Mouse (Mus musculus) embryonic facial prominence, embryonic 15.5 days (tissue): Measurements from ENCODE around the gene Insyn1. TPM values are rescaled to one million over a fixed set of nuclear protein-coding genes. Genes with fewer than 3 reads are reported as not detected.

Experiments
- ATAC-seq: fragments of 200-750 bp; cut with Nextera tagmentation; 2 replicates; pipeline ENCODE4 v1.8.0; 2017; ENCODE audit warnings: low read depth, moderate TSS enrichment; ENCODE audit not compliant: insufficient number of reproducible peaks, low FRiP score, low TSS enrichment
- H3K27ac ChIP-seq: fragments of 300-500 bp; sonication (generic); replicated peaks from 2 replicates; pipeline ENCODE4 v1.5.1; 2015; ENCODE audit warnings: mild to moderate bottlenecking, inconsistent platforms
- H3K27me3 ChIP-seq: fragments of 300-500 bp; sonication (generic); 2 replicates; pipeline ENCODE4 v1.6.1; 2015; ENCODE audit warnings: inconsistent platforms
- H3K36me3 ChIP-seq: fragments of 300-500 bp; sonication (generic); 2 replicates; pipeline ENCODE4 v1.6.1; 2015; ENCODE audit warnings: mild to moderate bottlenecking, inconsistent platforms
- H3K4me1 ChIP-seq: fragments of 300-500 bp; sonication (generic); 2 replicates; pipeline ENCODE4 v1.6.1; 2015; ENCODE audit warnings: inconsistent platforms
- H3K4me2 ChIP-seq: fragments of 300-500 bp; sonication (generic); replicated peaks from 2 replicates; pipeline ENCODE4 v1.6.1; 2015; ENCODE audit warnings: mild to moderate bottlenecking, inconsistent platforms
- H3K4me3 ChIP-seq: fragments of 300-500 bp; sonication (generic); replicated peaks from 2 replicates; pipeline ENCODE4 v1.5.1; 2015; ENCODE audit warnings: mild to moderate bottlenecking, inconsistent platforms
- H3K9ac ChIP-seq: fragments of 300-500 bp; sonication (generic); 2 replicates; pipeline ENCODE4 v1.6.1; 2015; ENCODE audit warnings: inconsistent platforms
- H3K9me3 ChIP-seq: fragments of 300-500 bp; sonication (generic); replicated peaks from 2 replicates; pipeline ENCODE4 v1.6.1; 2016; ENCODE audit warnings: inconsistent platforms
- WGBS: fragments of 180-500 bp; shearing (Covaris S2); methylation state at CpG from one replicate; pipeline ENCODE4 v1.1.7; 2015; 5-methylcytosine and 5-hydroxymethylcytosine counted together
- polyA plus RNA-seq: library from polyadenylated mRNA; unstranded; fragments of >200 nt; fragmentation: Nextera tagmentation; extraction: Ambion mirVana; gene quantifications from 2 replicates; pipeline ENCODE4 v1.2.1, GENCODE M21; 2015

Gene Insyn1
- polyA plus RNA-seq, 1 experiment from 2014 or later, result 4.6 TPM

DNA sequence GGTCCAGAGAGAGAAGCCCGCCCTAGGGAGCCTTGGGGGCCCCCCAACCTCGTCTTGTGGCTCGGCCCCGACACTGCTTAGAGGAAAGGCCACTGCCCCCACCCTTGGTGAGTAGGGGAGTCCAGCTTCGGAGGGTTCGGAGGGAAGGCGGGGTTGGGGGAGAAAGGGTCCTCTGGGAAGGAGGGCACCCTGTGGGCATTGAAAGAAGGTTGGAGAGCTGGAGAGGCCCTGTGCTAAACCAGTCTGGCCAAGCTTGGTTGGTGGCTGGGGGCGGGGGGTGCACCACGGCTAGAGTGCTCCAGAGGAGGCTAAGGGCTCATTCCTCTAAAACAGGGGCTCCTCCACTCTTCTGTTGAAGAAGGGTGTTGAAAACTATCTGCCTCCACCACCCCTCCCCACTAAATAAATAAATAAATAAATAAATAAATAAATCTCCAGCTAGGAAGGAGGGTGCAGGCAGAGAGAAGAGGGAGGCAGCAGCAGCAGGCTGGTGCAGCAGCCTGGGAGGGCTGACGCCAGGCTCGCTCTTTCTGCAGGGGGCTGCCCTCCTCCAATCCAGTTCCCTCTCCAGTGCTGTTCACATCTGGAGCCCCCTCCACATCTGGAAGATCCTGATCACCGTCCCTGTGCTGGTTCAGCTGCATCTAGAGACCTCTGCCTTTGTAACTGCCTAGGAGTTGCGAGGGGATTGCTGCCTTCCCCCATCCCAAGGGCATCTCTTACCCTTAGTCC lies 896 bp downstream of the Insyn1 start:
- Histone ChIP-seq H3K27me3 (peaks cover 16% of the 10 kb centered on the region; the same call in 1 of the 2 replicates), H3K9ac (peak overlapping the region; percentile 54), H3K4me3 (peak overlapping the region; percentile 68), H3K27ac (0 out of 2 replicates have a peak overlapping the region, but pooled peaks have one; percentile 11), H3K36me3 (no peaks in the 10 kb centered on the region), H3K4me1 (peaks cover 32% of the 10 kb centered on the region), H3K4me2 (peak overlapping the region; percentile 93), H3K9me3 (no peaks in the 10 kb centered on the region)
- ATAC-seq, result no peak
- WGBS, result 4% methylated on average over 13 of the region's 13 CpGs

DNA sequence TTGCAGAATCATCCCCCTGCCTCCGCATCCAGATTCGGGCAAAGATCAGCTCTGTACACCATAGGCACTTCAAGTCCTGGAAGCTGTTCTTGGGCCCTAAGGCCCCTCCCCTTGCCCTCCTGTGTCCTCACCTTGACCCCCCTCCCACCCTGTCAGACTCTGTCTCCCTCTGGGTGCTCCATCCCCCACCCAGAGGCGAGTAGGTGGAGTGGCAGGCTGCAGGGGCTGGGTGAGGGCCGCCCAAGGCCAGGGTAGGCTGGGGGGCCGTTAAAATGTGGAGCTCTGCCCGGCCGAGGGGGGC lies 1.4 kb downstream of the Insyn1 start:
- peaks cover 32% of the 10 kb centered on the region for H3K4me1 ChIP-seq
- 9% methylated on average over 7 of the region's 7 CpGs for WGBS
- peak overlapping the region; percentile 68 for H3K4me3 ChIP-seq
- H3K9me3 ChIP-seq, result no peaks in the 10 kb centered on the region
- H3K4me2 ChIP-seq, result peak overlapping the region; percentile 93
- ATAC-seq, result no peak
- H3K27me3 ChIP-seq, result peaks cover 16% of the 10 kb centered on the region; the same call in 1 of the 2 replicates
- no peaks in the 10 kb centered on the region for H3K36me3 ChIP-seq
- H3K27ac ChIP-seq, result no peak overlapping the region
- peak overlapping the region; percentile 16; the same call in 1 of the 2 replicates for H3K9ac ChIP-seq

DNA sequence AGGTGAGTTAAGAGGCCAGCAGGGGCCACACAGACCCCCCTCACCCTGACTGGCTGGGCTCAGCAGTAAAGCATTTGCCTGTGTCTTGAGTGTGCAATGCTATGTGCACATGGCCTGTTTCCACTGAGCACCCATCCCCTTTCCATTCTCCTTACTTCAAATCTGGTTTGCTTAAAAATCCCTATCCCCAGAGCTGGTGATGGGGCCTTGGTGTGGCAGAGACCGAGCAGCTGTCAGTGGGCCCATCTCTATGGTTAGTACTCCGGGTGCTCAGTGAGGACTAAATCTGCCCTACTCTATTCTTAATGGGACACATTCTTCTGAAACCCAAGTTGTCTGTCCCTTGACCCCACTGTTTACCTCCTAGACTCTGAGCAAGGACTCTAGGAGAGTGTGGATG lies 2.0 kb downstream of the Insyn1 start:
- Histone ChIP-seq H3K4me2 (peak overlapping the region; percentile 93), H3K4me1 (peaks cover 32% of the 10 kb centered on the region), H3K36me3 (no peaks in the 10 kb centered on the region), H3K27me3 (peaks cover 12% of the 10 kb centered on the region; the same call in 1 of the 2 replicates), H3K27ac (no peak overlapping the region), H3K9ac (0 out of 2 replicates have a peak overlapping the region, but pooled peaks have one; percentile 16), H3K4me3 (peak overlapping the region; percentile 68; the same call in 1 of the 2 replicates), H3K9me3 (no peaks in the 10 kb centered on the region)
- 43% methylated on average over 2 of the region's 2 CpGs for WGBS
- ATAC-seq, result no peak

DNA sequence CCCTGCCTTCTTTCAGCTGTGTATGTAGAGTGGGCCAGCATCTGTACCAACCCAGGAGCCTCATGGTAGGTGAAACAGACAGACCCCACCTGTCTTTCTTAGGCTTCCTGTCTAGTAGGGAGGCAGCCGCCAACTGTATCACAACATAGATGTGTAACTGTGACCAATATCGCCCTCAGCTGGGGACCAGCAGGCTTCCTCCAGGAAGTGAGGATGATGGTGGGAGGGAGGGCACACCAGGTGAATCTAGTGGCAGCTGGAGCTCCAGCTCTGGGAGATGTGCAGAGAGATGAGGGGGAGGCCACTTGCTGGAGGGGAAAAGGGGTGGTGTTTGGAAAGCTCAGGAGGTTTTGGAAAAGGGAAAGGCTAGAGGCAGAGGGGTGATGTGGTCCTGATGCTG lies 6.6 kb downstream of the Insyn1 start:
- H3K27me3 ChIP-seq, result peaks cover 6% of the 10 kb centered on the region; the same call in 1 of the 2 replicates
- H3K27ac ChIP-seq, result no peak overlapping the region
- no peak overlapping the region for H3K4me2 ChIP-seq
- H3K9me3 ChIP-seq, result no peaks in the 10 kb centered on the region
- ATAC-seq, result no peak
- H3K36me3 ChIP-seq, result 0 out of 2 replicates have a peak, but pooled peaks cover 3% of the 10 kb centered on the region
- 72% methylated on average over 2 of the region's 2 CpGs for WGBS
- no peak overlapping the region for H3K4me3 ChIP-seq
- no peak overlapping the region for H3K9ac ChIP-seq
- H3K4me1 ChIP-seq, result peaks cover 12% of the 10 kb centered on the region

DNA sequence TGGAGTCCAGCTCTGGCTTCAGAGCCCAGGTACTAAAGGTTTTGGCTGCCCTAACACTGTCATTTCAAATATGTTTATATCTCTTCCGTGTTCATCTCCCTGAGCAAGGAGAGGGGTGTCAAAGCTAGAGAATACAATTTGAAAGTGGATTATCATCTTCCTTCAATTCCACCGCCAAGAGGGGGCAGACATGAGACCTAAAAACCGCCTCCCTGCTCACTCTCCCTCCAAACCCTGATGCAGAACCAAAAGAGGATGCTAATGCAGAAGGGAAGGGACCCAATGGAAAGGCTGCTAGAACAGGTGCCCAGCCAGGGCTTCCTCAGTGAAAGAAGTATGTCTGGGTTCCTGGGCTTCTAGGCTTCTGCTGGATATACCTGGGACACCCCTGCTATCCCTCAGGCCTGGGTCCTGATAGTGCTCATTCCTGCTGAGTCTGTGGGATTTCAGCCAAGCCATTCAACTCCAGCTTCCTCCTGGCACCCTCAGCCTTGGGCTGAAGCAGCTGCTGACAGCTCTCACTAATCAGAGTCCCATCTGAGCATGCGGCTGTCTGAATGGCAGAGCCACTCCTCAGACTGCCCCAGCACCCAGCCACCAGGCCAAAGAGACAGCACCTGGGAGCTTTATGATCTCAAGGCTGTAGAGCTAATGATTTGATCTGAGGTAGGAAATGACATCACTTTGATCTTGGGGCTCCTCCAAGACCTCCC lies 8.2 kb downstream of the Insyn1 start:
- Histone ChIP-seq H3K9ac (no peak overlapping the region), H3K4me1 (no peaks in the 10 kb centered on the region), H3K4me3 (no peak overlapping the region), H3K4me2 (no peak overlapping the region), H3K27ac (no peak overlapping the region), H3K27me3 (no peaks in the 10 kb centered on the region), H3K36me3 (0 out of 2 replicates have a peak, but pooled peaks cover 3% of the 10 kb centered on the region), H3K9me3 (no peaks in the 10 kb centered on the region)
- ATAC-seq, result no peak
- 26% methylated on average over 4 of the region's 4 CpGs for WGBS

DNA sequence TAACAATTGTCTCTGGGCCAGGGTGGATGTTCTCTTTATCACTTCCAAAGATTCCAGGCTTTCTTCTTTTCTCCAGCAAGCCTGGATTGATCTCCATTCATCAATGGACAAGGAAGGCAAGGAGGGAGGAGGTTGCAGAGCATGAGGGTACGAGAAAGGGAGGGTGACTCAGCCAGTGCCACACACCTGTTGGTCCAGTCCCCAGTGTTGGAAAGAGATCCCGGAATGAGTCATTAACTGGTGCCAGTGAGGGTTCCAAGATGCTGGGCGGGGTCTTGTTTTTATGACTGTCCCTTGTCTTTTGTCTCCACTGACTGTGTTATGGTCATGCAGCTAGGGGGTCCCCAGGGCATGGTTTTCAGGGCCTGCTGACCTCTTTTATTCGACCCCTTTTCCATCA lies 9.5 kb downstream of the Insyn1 start:
- Histone ChIP-seq H3K4me1 (no peaks in the 10 kb centered on the region), H3K9me3 (no peaks in the 10 kb centered on the region), H3K4me2 (no peak overlapping the region), H3K9ac (no peak overlapping the region), H3K36me3 (0 out of 2 replicates have a peak, but pooled peaks cover 3% of the 10 kb centered on the region), H3K4me3 (no peak overlapping the region), H3K27me3 (no peaks in the 10 kb centered on the region), H3K27ac (no peak overlapping the region)
- 58% methylated on average over 4 of the region's 4 CpGs for WGBS
- ATAC-seq, result no peak

DNA sequence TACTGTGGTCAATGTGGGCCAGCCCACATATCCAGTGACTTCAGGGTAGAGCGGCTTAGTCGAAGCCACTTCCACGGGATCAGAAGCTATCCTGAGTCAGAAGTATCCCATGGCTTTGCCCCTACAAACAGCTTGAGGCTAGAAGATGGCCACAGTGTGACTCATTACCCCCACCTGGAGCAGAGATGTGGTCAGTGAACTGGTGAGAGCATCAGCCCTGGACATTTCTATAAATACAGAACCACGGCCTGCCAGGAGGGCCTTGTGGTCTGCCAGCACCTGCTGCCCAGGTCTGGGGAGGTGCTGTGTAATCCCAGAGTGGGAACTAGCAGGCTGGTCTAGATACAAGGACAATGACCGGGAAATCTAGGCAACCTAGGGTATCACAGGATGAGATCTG lies 12.5 kb downstream of the Insyn1 start:
- no peak overlapping the region for H3K27ac ChIP-seq
- H3K9ac ChIP-seq, result no peak overlapping the region
- H3K4me3 ChIP-seq, result no peak overlapping the region
- H3K4me2 ChIP-seq, result no peak overlapping the region
- 84% methylated on average over 5 of the region's 5 CpGs for WGBS
- no peaks in the 10 kb centered on the region for H3K9me3 ChIP-seq
- H3K4me1 ChIP-seq, result no peaks in the 10 kb centered on the region
- 0 out of 2 replicates have a peak, but pooled peaks cover 3% of the 10 kb centered on the region for H3K36me3 ChIP-seq
- ATAC-seq, result no peak
- no peaks in the 10 kb centered on the region for H3K27me3 ChIP-seq

DNA sequence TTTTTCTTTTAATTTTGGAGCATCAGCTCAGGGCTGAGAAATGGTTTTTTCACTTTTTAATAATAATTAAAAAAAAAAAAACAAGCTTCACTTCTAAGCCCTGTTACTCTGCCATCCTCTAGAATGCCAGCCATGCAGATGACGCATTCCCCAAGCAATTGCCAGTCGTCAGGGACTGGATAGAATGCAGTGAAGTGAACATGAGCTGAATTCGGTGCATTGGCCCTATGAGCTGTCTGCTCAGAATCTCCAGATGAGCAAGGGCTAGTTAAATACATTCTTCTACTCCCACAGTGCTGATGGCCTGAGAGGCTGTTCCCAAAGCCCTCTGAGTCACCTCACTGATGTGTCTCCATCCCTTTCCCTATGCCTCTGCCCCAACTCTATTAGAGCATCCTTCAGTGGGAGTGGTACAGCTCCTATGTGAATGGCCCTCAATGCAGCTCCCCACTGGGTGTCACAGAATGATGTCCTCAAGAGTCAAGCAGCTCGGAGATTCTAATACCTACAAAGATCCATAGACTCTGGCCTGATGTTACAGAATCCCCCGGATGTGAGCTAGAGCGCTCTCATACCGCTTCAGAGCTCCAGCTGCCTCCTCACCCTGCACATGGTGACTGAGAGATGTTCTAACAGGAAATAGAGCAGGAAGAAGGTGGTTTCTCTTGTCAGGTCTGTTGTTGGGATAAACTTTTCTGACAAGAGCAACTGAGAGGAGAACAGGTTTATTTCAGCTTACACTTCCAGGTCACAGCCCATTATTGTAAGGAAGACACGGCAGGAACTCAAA lies 19.0 kb downstream of the Insyn1 start:
- Histone ChIP-seq H3K27me3 (no peaks in the 10 kb centered on the region), H3K4me1 (no peaks in the 10 kb centered on the region), H3K4me2 (no peak overlapping the region), H3K27ac (no peak overlapping the region), H3K4me3 (no peak overlapping the region), H3K9me3 (no peaks in the 10 kb centered on the region), H3K36me3 (no peaks in the 10 kb centered on the region), H3K9ac (no peak overlapping the region)
- WGBS, result 74% methylated on average over 8 of the region's 8 CpGs
- ATAC-seq, result no peak

DNA sequence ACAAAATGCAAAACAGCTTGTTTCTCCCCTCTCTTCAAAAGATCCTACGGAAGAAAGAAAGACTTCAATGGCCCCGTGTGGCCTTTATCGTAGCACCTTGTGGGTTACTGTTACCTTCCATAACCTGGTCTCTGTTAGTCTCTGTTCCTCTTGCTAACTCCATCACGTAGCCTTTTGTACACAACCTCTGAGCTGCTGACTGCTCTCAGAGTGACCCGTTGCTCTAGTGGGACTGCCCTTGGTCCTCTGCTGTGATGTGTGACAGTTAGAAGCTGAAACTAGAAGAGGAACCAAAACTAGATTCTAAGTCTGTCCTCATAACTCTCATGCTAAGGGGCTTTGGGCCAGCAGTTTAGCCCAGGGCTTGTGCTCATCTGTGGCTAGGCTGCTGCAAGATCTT lies 22.0 kb downstream of the Insyn1 start:
- no peaks in the 10 kb centered on the region for H3K4me1 ChIP-seq

DNA sequence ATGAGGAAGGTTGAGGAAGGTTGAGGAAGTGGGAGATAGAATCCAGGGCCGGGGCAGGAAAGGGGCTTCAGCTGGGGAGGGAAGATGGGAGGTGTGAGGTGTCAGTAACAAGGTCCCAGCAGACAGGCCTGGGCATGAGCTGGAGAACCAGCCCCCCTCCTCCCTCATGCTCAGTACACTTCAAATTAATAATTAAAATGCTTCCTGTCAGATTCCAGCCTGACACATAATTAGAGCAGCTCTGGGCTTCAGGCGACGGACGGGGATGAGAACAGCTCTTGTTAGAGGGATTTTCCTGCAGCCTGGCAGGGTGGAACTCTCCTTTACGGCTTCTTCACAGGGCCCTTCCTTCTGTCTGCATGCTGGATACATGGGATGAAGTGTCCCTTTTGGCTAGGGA lies 25.3 kb downstream of the Insyn1 start:
- H3K27ac ChIP-seq, result no peak overlapping the region
- H3K4me2 ChIP-seq, result no peak overlapping the region
- no peaks in the 10 kb centered on the region for H3K36me3 ChIP-seq
- no peak overlapping the region for H3K9ac ChIP-seq
- H3K4me3 ChIP-seq, result no peak overlapping the region
- H3K27me3 ChIP-seq, result no peaks in the 10 kb centered on the region
- ATAC-seq, result no peak
- H3K9me3 ChIP-seq, result no peaks in the 10 kb centered on the region
- peaks cover 13% of the 10 kb centered on the region for H3K4me1 ChIP-seq
- 36% methylated on average over 5 of the region's 5 CpGs for WGBS

More for the DNA sequence above, 22.0 kb downstream of the Insyn1 start:
- 87% methylated on average over 5 of the region's 5 CpGs for WGBS
- Histone ChIP-seq H3K27me3 (no peaks in the 10 kb centered on the region), H3K36me3 (no peaks in the 10 kb centered on the region), H3K9ac (no peak overlapping the region), H3K27ac (no peak overlapping the region), H3K4me3 (no peak overlapping the region), H3K9me3 (no peaks in the 10 kb centered on the region), H3K4me2 (no peak overlapping the region)
- no peak for ATAC-seq

DNA sequence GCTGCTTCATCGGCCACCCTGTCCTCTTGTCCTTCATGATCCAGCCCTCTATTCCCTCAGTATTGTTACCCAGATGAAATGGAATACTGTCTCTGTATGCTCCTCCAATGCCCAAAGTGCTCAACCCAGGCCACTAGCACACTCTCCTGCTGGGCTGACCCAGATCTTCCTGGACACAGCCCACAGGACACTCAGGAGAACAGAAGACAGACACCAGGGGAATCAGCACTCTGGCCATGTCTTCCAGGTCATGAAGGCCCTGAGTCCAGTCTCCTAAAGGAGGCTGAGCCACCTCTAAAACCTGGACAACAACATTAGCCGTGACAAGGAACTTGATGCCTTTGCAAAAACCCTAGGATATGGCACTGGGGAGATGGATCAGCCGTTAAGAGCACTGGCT lies 28.1 kb downstream of the Insyn1 start:
- no peak overlapping the region for H3K9ac ChIP-seq
- no peaks in the 10 kb centered on the region for H3K27me3 ChIP-seq
- 75% methylated on average over 3 of the region's 3 CpGs for WGBS
- H3K36me3 ChIP-seq, result no peaks in the 10 kb centered on the region
- H3K4me1 ChIP-seq, result peaks cover 19% of the 10 kb centered on the region
- no peak for ATAC-seq
- H3K9me3 ChIP-seq, result no peaks in the 10 kb centered on the region
- no peak overlapping the region for H3K27ac ChIP-seq
- no peak overlapping the region for H3K4me3 ChIP-seq
- H3K4me2 ChIP-seq, result no peak overlapping the region
